Mouse (Mus musculus) CD4-positive helper T cell, adult 2 months (primary cell): ENCODE data around the gene Olfr1484.
"Not testable (repeated sequence)": the region's sequence is repeated elsewhere in the genome, so short reads cannot be mapped to it uniquely, and the experiment has no call there.

Experiments used
- DNase-seq: peaks from one replicate; pipeline ENCODE4 v3.0.0-alpha.2; 2012; ENCODE audit warnings: low read depth, missing footprints, low spot score

The Olfr1484 gene

DNA sequence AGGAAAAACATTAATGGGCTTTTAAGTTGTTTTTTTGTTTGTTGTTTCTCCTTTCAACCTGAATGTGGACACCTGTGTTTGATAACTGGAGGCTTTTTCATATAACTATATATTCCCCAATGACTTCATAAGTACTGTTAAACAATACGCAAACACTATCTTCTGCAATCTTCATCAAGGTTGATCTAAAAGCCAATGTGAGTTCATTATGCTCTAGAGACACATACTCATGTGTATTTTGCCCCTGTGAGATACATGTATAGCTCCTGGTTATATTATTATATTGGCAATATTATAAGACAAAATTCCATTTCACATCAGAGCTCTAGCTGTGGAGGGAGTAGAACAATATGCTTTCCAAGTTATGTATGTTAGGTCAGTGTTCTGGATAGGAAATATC is at the start of gene Olfr1484:
Gene Olfr1484 (plus strand): TSS at position 301 of the 400 bp plus-strand sequence.
- DNase-seq: no peak

DNA sequence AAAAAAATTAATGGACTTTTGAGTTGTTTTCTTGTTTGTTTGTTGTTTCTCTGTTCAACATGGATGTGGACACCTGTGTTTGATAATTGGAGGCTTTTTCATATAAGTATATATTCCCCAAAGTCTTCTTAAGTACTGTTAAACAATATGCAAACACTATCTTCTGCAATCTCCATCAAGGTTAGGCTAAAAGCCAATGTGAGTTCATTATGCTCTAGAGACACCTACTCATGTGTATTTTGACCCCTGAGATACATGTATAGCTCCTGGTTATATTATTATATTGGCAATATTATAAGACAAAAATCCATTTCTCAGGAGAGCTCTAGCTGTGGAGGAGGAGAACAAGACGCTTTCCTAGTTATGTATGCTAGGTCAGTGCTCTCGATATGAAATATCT is 33.8 kb downstream of the Olfr1484 start, which contains the start of gene Olfr1487:
Gene Olfr1487 (plus strand): TSS at position 301 of the 400 bp plus-strand sequence.
- DNase-seq: not testable (repeated sequence)

DNA sequence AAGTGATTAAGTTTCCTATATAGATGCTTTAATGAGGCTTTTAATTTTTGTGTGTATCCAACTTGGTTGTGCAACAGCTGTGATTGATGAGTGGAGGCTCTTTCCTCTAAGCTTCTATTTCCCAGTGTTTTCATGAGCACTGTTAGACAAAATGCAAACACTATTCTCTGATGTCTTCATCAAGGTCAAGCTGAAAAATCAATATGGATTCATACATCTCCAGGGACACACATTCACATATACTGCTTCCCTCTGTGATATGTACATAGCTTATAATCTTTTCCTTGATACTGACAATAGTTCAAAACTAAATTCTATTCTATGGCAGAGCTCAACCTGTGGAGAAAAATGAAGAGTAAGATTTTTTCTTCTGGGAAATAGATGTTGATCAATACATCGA is 48.0 kb downstream of the Olfr1484 start, which contains the start of gene Olfr1489:
Gene Olfr1489 (plus strand): TSS at position 301 of the 400 bp plus-strand sequence.
- DNase-seq: no peak
